ENCODE assay signal across 8 mouse cellular contexts in the genomic region with DNA sequence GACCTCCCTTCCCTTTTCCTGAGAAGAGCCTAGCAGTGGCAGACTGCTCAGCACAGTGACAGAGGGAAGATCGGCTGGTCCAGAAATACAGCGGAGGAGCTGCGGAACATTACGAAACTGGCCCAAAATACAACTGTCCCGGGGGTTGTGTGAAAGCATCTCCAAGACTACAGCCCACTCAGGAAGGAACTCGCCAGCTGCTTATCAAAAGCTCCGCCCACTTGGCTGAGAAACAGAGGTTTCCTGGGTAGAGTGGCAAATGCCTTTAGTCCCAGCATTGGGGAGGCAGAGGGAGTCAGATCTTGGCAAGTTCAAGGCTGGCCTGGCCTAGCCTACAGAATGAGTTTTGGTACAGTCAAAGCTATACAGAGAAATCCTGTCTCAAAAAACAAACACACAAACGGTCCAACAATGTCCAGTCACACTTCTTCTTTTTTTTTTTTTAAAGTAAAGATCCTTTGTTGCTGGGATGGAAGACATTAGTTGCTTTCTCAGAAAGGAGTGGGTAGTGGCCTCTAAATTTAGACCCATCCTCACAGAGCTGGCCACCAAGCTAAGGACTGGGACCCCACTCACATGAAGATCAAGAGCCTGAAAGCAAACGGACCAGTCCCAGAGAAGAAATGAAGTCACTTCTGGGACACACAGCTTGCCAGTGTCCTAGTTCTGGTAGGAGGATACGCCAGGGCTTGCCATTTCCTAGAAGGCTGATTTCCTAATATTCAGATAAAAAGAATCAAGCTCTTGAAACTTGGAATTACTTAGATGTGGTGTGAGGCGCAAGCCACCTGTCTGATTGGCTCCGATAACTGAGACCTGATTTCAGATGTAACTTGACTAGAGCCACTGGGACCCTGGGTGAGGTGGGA. TPM values are rescaled to one million over a fixed set of nuclear protein-coding genes. Genes with fewer than 3 reads are reported as not detected.
DNase-seq lines count a peak whose midpoint lies in the region; ATAC-seq and TF ChIP-seq lines count a peak whose summit lies in the region.

No protein-coding gene starts in this region.

- in situ Hi-C loops in CH12.LX (cut with MboI; ENCODE audit: low pct_ligation_motif_present, low pct_unique_long_range_greater_than_20kb, low sequenced_read_pairs): no loop called here

- dilution Hi-C loops in CH12.LX (cut with MboI; ENCODE audit: extremely low pct_ligation_motif_present, extremely low pct_unique_long_range_greater_than_20kb, low sequenced_read_pairs): no loop called here

- peaks cover 50 to 94% of the 10 kb centered on the region in 2 experiments for H3K4me1 ChIP-seq in CH12.LX (ENCODE audit: control insufficient read depth in 1 of 2, insufficient read depth in 2 of 2)
- peaks cover 61% of the 10 kb centered on the region for H3K4me1 ChIP-seq in forebrain, embryonic 15.5 days
- peaks cover 69% of the 10 kb centered on the region for H3K4me1 ChIP-seq in spleen, adult 2 months (ENCODE audit: control insufficient read depth, insufficient read depth, insufficient read length)

- H3K4me2 ChIP-seq in CH12.LX (ENCODE audit: insufficient read depth, low read depth, poor library complexity, severe bottlenecking): no peak overlapping the region
- no peak overlapping the region for H3K4me2 ChIP-seq in forebrain, embryonic 15.5 days (replicated peaks)

- no peaks in the 10 kb centered on the region for H3K27me3 ChIP-seq in CH12.LX (replicated peaks)
- no peaks in the 10 kb centered on the region for H3K27me3 ChIP-seq in forebrain, embryonic 15.5 days
- H3K27me3 ChIP-seq in spleen, adult 2 months (ENCODE audit: control insufficient read depth, insufficient read depth, low read length): no peaks in the 10 kb centered on the region

- no peak overlapping the region for H3K27ac ChIP-seq in CH12.LX (ENCODE audit: insufficient read depth, low read depth)
- H3K27ac ChIP-seq in forebrain, embryonic 15.5 days (replicated peaks): peak overlapping the region; percentile 44
- H3K27ac ChIP-seq in spleen, adult 2 months (ENCODE audit: insufficient read depth, low read length): peak overlapping the region; percentile 51

- no peak for TF ChIP-seq POLR2A in CH12.LX (IDR thresholded peaks at IDR 0.05; ENCODE audit: low read depth, low read length)
- no peak for TF ChIP-seq POLR2A in spleen, adult 2 months (IDR thresholded peaks at IDR 0.05; ENCODE audit: low read depth, low read length)

- H3K9me3 ChIP-seq in CH12.LX (replicated peaks; ENCODE audit: low read length): no peaks in the 10 kb centered on the region
- no peaks in the 10 kb centered on the region for H3K9me3 ChIP-seq in forebrain, embryonic 15.5 days

- peak; percentile 41 for ATAC-seq in activated CD4-positive, CD25-positive, alpha-beta regulatory T cell, adult 4 months
- ATAC-seq in forebrain, embryonic 15.5 days (replicated peaks): peak; percentile 31; the same call in 1 of the 2 replicates
- ATAC-seq in hematopoietic stem cell, adult 5-6 weeks (replicated peaks in 1 of 2; ENCODE audit: insufficient read depth in 1 of 2, low FRiP score in 2 of 2, low TSS enrichment in 1 of 2, low read depth in 1 of 2, poor library complexity in 2 of 2, severe bottlenecking in 2 of 2): peak; percentile 80 to 83

- no peak for TF ChIP-seq RAD21 in CH12.LX (IDR thresholded peaks at IDR 0.05; ENCODE audit: low read depth, low read length)

- H3K9ac ChIP-seq in CH12.LX (ENCODE audit: insufficient read depth, low read depth): no peak overlapping the region
- no peak overlapping the region for H3K9ac ChIP-seq in forebrain, embryonic 15.5 days (replicated peaks)

- WGBS in forebrain, embryonic 15.5 days: 63% methylated on average over 12 of the region's 12 CpGs
- WGBS in spleen, adult 2 months: 29% methylated on average over 12 of the region's 12 CpGs

- peaks cover 15% of the 10 kb centered on the region for H3K79me2 ChIP-seq in CH12.LX (replicated peaks; ENCODE audit: control insufficient read depth, extremely low read depth, insufficient read depth, poor library complexity, severe bottlenecking)

- no peak for TF ChIP-seq CTCF in CH12.LX (conservative IDR thresholded peaks at IDR 0.05 in 1 of 2, IDR thresholded peaks at IDR 0.05 in 1 of 2; ENCODE audit: low read depth in 2 of 2, low read length in 2 of 2)
- TF ChIP-seq CTCF in spleen, adult 2 months (IDR thresholded peaks at IDR 0.05; ENCODE audit: extremely low read depth, insufficient read depth, insufficient read length, insufficient replicate concordance): no peak

- no peak for TF ChIP-seq EP300 in CH12.LX (IDR thresholded peaks at IDR 0.05; ENCODE audit: low read length)

- peaks cover 0 to 42% of the 10 kb centered on the region in 2 experiments for H3K36me3 ChIP-seq in CH12.LX (replicated peaks in 1 of 2; ENCODE audit: control insufficient read depth in 1 of 2, insufficient read depth in 1 of 2, low read length in 1 of 2)
- no peaks in the 10 kb centered on the region for H3K36me3 ChIP-seq in forebrain, embryonic 15.5 days
- no peaks in the 10 kb centered on the region for H3K36me3 ChIP-seq in spleen, adult 2 months (ENCODE audit: control insufficient read depth, insufficient read depth, low read length)

- no peak overlapping the region for H3K4me3 ChIP-seq in CH12.LX (replicated peaks in 1 of 3; ENCODE audit: low read depth in 2 of 3, low read length in 2 of 3, poor library complexity in 1 of 3)
- no peak overlapping the region for H3K4me3 ChIP-seq in forebrain, embryonic 15.5 days
- H3K4me3 ChIP-seq in spleen, adult 2 months (ENCODE audit: extremely low read depth, insufficient read depth, insufficient read length): 0 out of 2 replicates have a peak overlapping the region, but pooled peaks have one; percentile 1

- no peak for DNase-seq in CH12.LX (ENCODE audit: extremely low read depth)
- peak; percentile 84 for DNase-seq in left cerebral cortex, adult 11 months (ENCODE audit: low spot score)
- DNase-seq in lung, postnatal 25 days (ENCODE audit: low spot score): peak; percentile 87
- peak in 1 of 2 experiments; percentile 46 for DNase-seq in spleen, adult 2 months (ENCODE audit: low read depth in 1 of 2, low spot score in 2 of 2)
- no peak for DNase-seq in gastrocnemius, adult 18-20 months (ENCODE audit: low spot score)

TF ChIP-seq in CH12.LX, 34 proteins besides CTCF, POLR2A, EP300 and RAD21:
- TF ChIP-seq SIN3A (IDR thresholded peaks at IDR 0.05; ENCODE audit: low read length): no peak
- TF ChIP-seq BHLHE40 (IDR thresholded peaks at IDR 0.05; ENCODE audit: low read depth, low read length): no peak
- TF ChIP-seq MAZ (IDR thresholded peaks at IDR 0.05; ENCODE audit: low read depth, low read length): no peak
- no peak for TF ChIP-seq NRF1 (IDR thresholded peaks at IDR 0.05; ENCODE audit: low read depth, low read length)
- no peak for TF ChIP-seq UBTF (IDR thresholded peaks at IDR 0.05; ENCODE audit: low read depth, low read length)
- peak; percentile 57 for TF ChIP-seq ZNF384 (IDR thresholded peaks at IDR 0.05; ENCODE audit: low read depth, low read length)

RNA-seq across cellular contexts. Expression of a gene that starts 12.5 kb away (rescaled TPM):
- total RNA-seq in CH12.LX (2012; rRNA removed): 8.3 and 8.7 TPM in 2 replicates
- 10.2 and 10.6 TPM in 2 replicates for total RNA-seq in CH12.LX (2014; rRNA removed)
- polyA plus RNA-seq in CH12.LX (2012; ENCODE audit: insufficient read length, low read depth): 23.5 and 24.7 TPM in 2 replicates
- 10 to 100 TPM; 17.6 to 22.8 TPM for polyA plus RNA-seq in activated CD4-positive, CD25-positive, alpha-beta regulatory T cell, adult 4 months (2017; shearing (Covaris generic))
- polyA plus RNA-seq in forebrain, embryonic 15.5 days (2015; fragmentation: Nextera tagmentation; extraction: Ambion mirVana): 106 and 109 TPM in 2 replicates
- 20.4 and 22.2 TPM in 2 replicates for total RNA-seq in hematopoietic stem cell, adult 5-6 weeks (2017)
- polyA plus RNA-seq in spleen, adult 2 months (2012; rRNA removed): 58.1 and 72.8 TPM in 2 replicates
- total RNA-seq in gastrocnemius, adult 18-20 months (2021): 1 to 10 TPM; 5.7 to 6.6 TPM

RNA-seq across cellular contexts. Expression of a gene that starts 46.2 kb away (rescaled TPM):
- 48.4 and 49.8 TPM in 2 replicates for total RNA-seq in CH12.LX (2012; rRNA removed)
- 26.1 and 28.3 TPM in 2 replicates for total RNA-seq in CH12.LX (2014; rRNA removed)
- polyA plus RNA-seq in CH12.LX (2012; ENCODE audit: insufficient read length, low read depth): 42.1 and 44.7 TPM in 2 replicates
- 10 to 100 TPM in 1 of 2 experiments, 1 to 10 TPM in 1; 9.9 to 12.9 TPM for polyA plus RNA-seq in activated CD4-positive, CD25-positive, alpha-beta regulatory T cell, adult 4 months (2017; shearing (Covaris generic))
- 26.9 and 27.5 TPM in 2 replicates for polyA plus RNA-seq in forebrain, embryonic 15.5 days (2015; fragmentation: Nextera tagmentation; extraction: Ambion mirVana)
- total RNA-seq in hematopoietic stem cell, adult 5-6 weeks (2017): 36.8 and 47.0 TPM in 2 replicates
- 46.3 and 59.2 TPM in 2 replicates for polyA plus RNA-seq in spleen, adult 2 months (2012; rRNA removed)
- 10 to 100 TPM in 1 of 2 experiments, 1 to 10 TPM in 1; 9.4 to 19.6 TPM for total RNA-seq in gastrocnemius, adult 18-20 months (2021)

Comparison
In these comparisons a context has a peak if more than half of its experiments do, and no peak if none do; other contexts are left out.
1. DNase-seq: peak in left cerebral cortex, adult 11 months (single experiment) and lung, postnatal 25 days (single experiment); none in CH12.LX (single experiment) and gastrocnemius, adult 18-20 months (single experiment).
2. ATAC-seq: peak in every context shown above with its lines; median percentile 82 in hematopoietic stem cell, adult 5-6 weeks; 41 in activated CD4-positive, CD25-positive, alpha-beta regulatory T cell, adult 4 months; 31 in forebrain, embryonic 15.5 days.